26 mouse cellular contexts compared by ENCODE assay signal in the genomic region with DNA sequence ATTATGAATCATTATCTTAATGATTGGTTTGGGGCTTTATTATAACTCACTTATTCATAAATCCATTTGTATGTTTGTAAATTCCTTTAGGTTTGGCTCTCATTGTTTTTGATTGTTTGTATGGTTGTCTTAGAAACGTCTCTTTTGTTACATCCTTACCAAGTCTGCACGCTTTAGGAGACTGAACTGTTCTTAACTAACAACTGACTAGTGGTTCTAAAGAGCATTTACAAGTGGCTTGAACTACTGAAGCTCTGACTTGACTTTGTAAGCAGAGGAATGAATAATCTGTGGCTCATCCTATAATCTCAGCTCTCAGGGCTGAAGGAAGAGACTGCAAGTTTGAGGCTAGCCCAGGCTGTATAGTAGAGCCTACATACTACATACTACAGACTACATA.
"Had no signal": no experiment of that assay in that cellular context is flagged by ENCODE, and none has a peak within 500 bp of the region (broad histone marks: within the 10 kb centered on the region; RNA-seq: fewer than 3 reads in every experiment).

No protein-coding gene starts in this region.

- H3K9me3 ChIP-seq: embryonic facial prominence, embryonic 10.5 days; embryonic facial prominence, embryonic 12.5 days; embryonic facial prominence, embryonic 13.5 days; embryonic facial prominence, embryonic 15.5 days; forebrain, embryonic 10.5 days; forebrain, embryonic 12.5 days; forebrain, embryonic 13.5 days; forebrain, embryonic 15.5 days had no signal

- H3K4me2 ChIP-seq: embryonic facial prominence, embryonic 12.5 days; embryonic facial prominence, embryonic 13.5 days; embryonic facial prominence, embryonic 15.5 days; forebrain, embryonic 12.5 days; forebrain, embryonic 13.5 days; forebrain, embryonic 15.5 days; heart, embryonic 11.5 days had no signal

- H3K27me3 ChIP-seq: embryonic facial prominence, embryonic 12.5 days; embryonic facial prominence, embryonic 13.5 days; embryonic facial prominence, embryonic 15.5 days; forebrain, embryonic 12.5 days; forebrain, embryonic 13.5 days; forebrain, embryonic 15.5 days had no signal

- DNase-seq: cerebellum, adult 9-10 months; cerebellum, adult 9-11 months; cerebellum, postnatal 10 days; cerebellum, postnatal 25 days; cerebellum, postnatal 36 days; embryo, embryonic 11 days; forebrain, postnatal 0 days; gastrocnemius, adult 2 months; gastrocnemius, postnatal 10 days; gastrocnemius, postnatal 14 days; gastrocnemius, postnatal 25 days; gastrocnemius, postnatal 36 days; heart, adult 18-20 months; heart, adult 2 months had no signal

- H3K4me3 ChIP-seq: embryonic facial prominence, embryonic 10.5 days; embryonic facial prominence, embryonic 12.5 days; embryonic facial prominence, embryonic 13.5 days; embryonic facial prominence, embryonic 15.5 days; erythroblast, embryonic 14.5 days; forebrain, embryonic 10.5 days; forebrain, embryonic 12.5 days; forebrain, embryonic 13.5 days; forebrain, embryonic 15.5 days; gastrocnemius, adult 2 months; heart, adult 2 months had no signal

- ATAC-seq: forebrain, embryonic 13.5 days; forebrain, embryonic 14.5 days; forebrain, embryonic 15.5 days; forebrain, embryonic 16.5 days; forebrain, postnatal 0 days had no signal

- H3K9ac ChIP-seq: embryonic facial prominence, embryonic 12.5 days; embryonic facial prominence, embryonic 13.5 days; embryonic facial prominence, embryonic 15.5 days; forebrain, embryonic 12.5 days; forebrain, embryonic 13.5 days; forebrain, embryonic 15.5 days; forebrain, postnatal 0 days had no signal

- H3K27ac ChIP-seq: embryonic facial prominence, embryonic 10.5 days; embryonic facial prominence, embryonic 12.5 days; embryonic facial prominence, embryonic 13.5 days; embryonic facial prominence, embryonic 15.5 days; forebrain, embryonic 10.5 days; forebrain, embryonic 12.5 days; forebrain, embryonic 13.5 days; forebrain, embryonic 15.5 days; heart, adult 2 months had no signal
